Mouse (Mus musculus) intestine, embryonic 16.5 days (tissue): ENCODE measurements around the gene Hist1h2bb. TPM values are rescaled to one million over a fixed set of nuclear protein-coding genes. Genes with fewer than 3 reads are reported as not detected.

Source experiments
- ATAC-seq: fragments of 200-750 bp; cut with Nextera tagmentation; 2 replicates; pipeline ENCODE4 v1.8.0; 2017; ENCODE audit warnings: moderate TSS enrichment, moderate library complexity
- H3K27ac ChIP-seq: fragments of 300-500 bp; sonication (generic); 2 replicates; pipeline ENCODE4 v1.5.1; 2014; ENCODE audit warnings: mild to moderate bottlenecking, low read length
- H3K27me3 ChIP-seq: fragments of 300-500 bp; sonication (generic); replicated peaks from 2 replicates; pipeline ENCODE4 v1.6.1; 2014; ENCODE audit warnings: low read length, control low read depth, mixed read lengths; ENCODE audit not compliant: control insufficient read depth, insufficient read depth
- H3K36me3 ChIP-seq: fragments of 300-500 bp; sonication (generic); 2 replicates; pipeline ENCODE4 v1.6.1; 2014; ENCODE audit warnings: low read length, control low read depth; ENCODE audit not compliant: control insufficient read depth, insufficient read depth
- H3K4me1 ChIP-seq: fragments of 300-500 bp; sonication (generic); 2 replicates; pipeline ENCODE4 v1.6.1; 2014; ENCODE audit warnings: low read length, control low read depth, mixed read lengths; ENCODE audit not compliant: control insufficient read depth, insufficient read depth
- H3K4me2 ChIP-seq: fragments of 300-500 bp; sonication (generic); 2 replicates; pipeline ENCODE4 v1.6.1; 2014; ENCODE audit warnings: low read depth, low read length, control low read depth
- H3K4me3 ChIP-seq: fragments of 300-500 bp; sonication (generic); 2 replicates; pipeline ENCODE4 v1.5.1; 2014; ENCODE audit warnings: mild to moderate bottlenecking, low read length
- H3K9ac ChIP-seq: fragments of 300-500 bp; sonication (generic); 2 replicates; pipeline ENCODE4 v1.6.1; 2014; ENCODE audit warnings: low read depth, low read length
- H3K9me3 ChIP-seq: fragments of 300-500 bp; sonication (generic); 2 replicates; pipeline ENCODE4 v1.6.1; 2016; ENCODE audit warnings: low read length, control low read depth; ENCODE audit not compliant: control insufficient read depth
- WGBS: fragments of 180-500 bp; shearing (Covaris S2); extraction: QIAGEN DNeasy Blood & Tissue Kit; methylation state at CpG from one replicate; pipeline ENCODE4 v1.1.7; 2014; 5-methylcytosine and 5-hydroxymethylcytosine counted together
- polyA plus RNA-seq: library from polyadenylated mRNA; unstranded; fragments of >200 nt; fragmentation: Nextera tagmentation; extraction: Ambion mirVana; gene quantifications from 2 replicates; pipeline ENCODE4 v1.2.1, GENCODE M21; 2015

Hist1h2bb gene
- polyA plus RNA-seq, 1 experiment from 2014 or later: 2.0 TPM

GRCm38 (mm10) chr13:23738041-23738440 lies 8.5 kb upstream of the Hist1h2bb start:
- no peak for ATAC-seq
- peak overlapping the region; percentile 99 for H3K27ac ChIP-seq
- peak overlapping the region; percentile 94 for H3K9ac ChIP-seq
- no peaks in the 10 kb centered on the region for H3K9me3 ChIP-seq
- WGBS: 22% methylated on average over 4 of the region's 4 CpGs
- no peaks in the 10 kb centered on the region for H3K36me3 ChIP-seq
- no peaks in the 10 kb centered on the region for H3K27me3 ChIP-seq
- H3K4me3 ChIP-seq: peak overlapping the region; percentile 61
- peak overlapping the region; percentile 91; the same call in 1 of the 2 replicates for H3K4me2 ChIP-seq
- peaks cover 5% of the 10 kb centered on the region; the same call in 1 of the 2 replicates for H3K4me1 ChIP-seq

- no peaks in the 10 kb centered on the region for H3K9me3 ChIP-seq
- ATAC-seq: peak; percentile 88
- H3K4me1 ChIP-seq: peaks cover 5% of the 10 kb centered on the region; the same call in 1 of the 2 replicates
- H3K4me3 ChIP-seq: peak within 1 kb of the TSS; percentile 61
- WGBS: under 1% methylated on average over 27 of the region's 38 CpGs
- H3K4me2 ChIP-seq: peak within 1 kb of the TSS; percentile 91
- no peaks in the 10 kb centered on the region for H3K36me3 ChIP-seq
- H3K27ac ChIP-seq: peak within 1 kb of the TSS; percentile 99
- peak within 1 kb of the TSS; percentile 94 for H3K9ac ChIP-seq
- H3K27me3 ChIP-seq: no peaks in the 10 kb centered on the region
These were observed 7.9 kb upstream of the Hist1h2bb start, which contains the start of gene Hist1h1c for GRCm38 (mm10) chr13:23738677-23739068. Gene Hist1h1c (plus strand): TSS chr13:23738808.

- Histone ChIP-seq H3K9me3 (no peaks in the 10 kb centered on the region), H3K4me3 (peak overlapping the region; percentile 61), H3K27me3 (no peaks in the 10 kb centered on the region), H3K9ac (peak overlapping the region; percentile 94), H3K4me2 (peak overlapping the region; percentile 91), H3K36me3 (no peaks in the 10 kb centered on the region), H3K27ac (peak overlapping the region; percentile 99), H3K4me1 (peaks cover 5% of the 10 kb centered on the region)
- peak; percentile 91 for ATAC-seq
- WGBS: under 1% methylated on average over 39 of the region's 39 CpGs
These were observed 7.2 kb upstream of the Hist1h2bb start for GRCm38 (mm10) chr13:23739069-23739921.

GRCm38 (mm10) chr13:23739922-23740252 lies 6.6 kb upstream of the Hist1h2bb start:
- H3K9ac ChIP-seq: peak overlapping the region; percentile 94
- peak overlapping the region; percentile 99 for H3K27ac ChIP-seq
- under 1% methylated on average over 14 of the region's 14 CpGs for WGBS
- peak overlapping the region; percentile 91 for H3K4me2 ChIP-seq
- peaks cover 5% of the 10 kb centered on the region for H3K4me1 ChIP-seq
- H3K9me3 ChIP-seq: no peaks in the 10 kb centered on the region
- no peak for ATAC-seq
- H3K36me3 ChIP-seq: no peaks in the 10 kb centered on the region
- no peaks in the 10 kb centered on the region for H3K27me3 ChIP-seq
- peak overlapping the region; percentile 61 for H3K4me3 ChIP-seq

- peak overlapping the region; percentile 99 for H3K27ac ChIP-seq
- no peaks in the 10 kb centered on the region for H3K9me3 ChIP-seq
- peaks cover 5% of the 10 kb centered on the region for H3K4me1 ChIP-seq
- H3K9ac ChIP-seq: peak overlapping the region; percentile 94
- WGBS: 15% methylated on average over 13 of the region's 13 CpGs
- ATAC-seq: no peak
- peak overlapping the region; percentile 91 for H3K4me2 ChIP-seq
- no peaks in the 10 kb centered on the region for H3K27me3 ChIP-seq
- no peaks in the 10 kb centered on the region for H3K36me3 ChIP-seq
- peak overlapping the region; percentile 61 for H3K4me3 ChIP-seq
These were observed 6.2 kb upstream of the Hist1h2bb start for GRCm38 (mm10) chr13:23740256-23740840.

GRCm38 (mm10) chr13:23740910-23741309 lies 5.6 kb upstream of the Hist1h2bb start:
- Histone ChIP-seq H3K4me3 (peak overlapping the region; percentile 61; the same call in 1 of the 2 replicates), H3K27me3 (no peaks in the 10 kb centered on the region), H3K4me2 (peak overlapping the region; percentile 91), H3K27ac (no peak overlapping the region), H3K9me3 (no peaks in the 10 kb centered on the region), H3K4me1 (peaks cover 5% of the 10 kb centered on the region), H3K9ac (no peak overlapping the region), H3K36me3 (no peaks in the 10 kb centered on the region)
- ATAC-seq: no peak
- WGBS: 70% methylated on average over 5 of the region's 5 CpGs

GRCm38 (mm10) chr13:23742007-23742406 lies 4.5 kb upstream of the Hist1h2bb start:
- Histone ChIP-seq H3K27ac (peak overlapping the region; percentile 45; the same call in 1 of the 2 replicates), H3K4me3 (no peak overlapping the region), H3K9me3 (no peaks in the 10 kb centered on the region), H3K27me3 (no peaks in the 10 kb centered on the region), H3K4me2 (no peak overlapping the region), H3K36me3 (no peaks in the 10 kb centered on the region), H3K9ac (no peak overlapping the region; the same call in 1 of the 2 replicates), H3K4me1 (peaks cover 6% of the 10 kb centered on the region)
- ATAC-seq: no peak

GRCm38 (mm10) chr13:23743215-23743614 lies 3.3 kb upstream of the Hist1h2bb start:
- Histone ChIP-seq H3K9ac (no peak overlapping the region), H3K27ac (no peak overlapping the region), H3K4me2 (no peak overlapping the region), H3K9me3 (no peaks in the 10 kb centered on the region), H3K27me3 (no peaks in the 10 kb centered on the region), H3K4me1 (peaks cover 9% of the 10 kb centered on the region), H3K36me3 (no peaks in the 10 kb centered on the region), H3K4me3 (no peak overlapping the region)
- WGBS: 79% methylated on average over 5 of the region's 5 CpGs
- no peak for ATAC-seq

GRCm38 (mm10) chr13:23743963-23744362 lies 2.6 kb upstream of the Hist1h2bb start:
- ATAC-seq: no peak
- Histone ChIP-seq H3K36me3 (no peaks in the 10 kb centered on the region), H3K27ac (peak overlapping the region; percentile 26; the same call in 1 of the 2 replicates), H3K9ac (no peak overlapping the region), H3K4me1 (peaks cover 9% of the 10 kb centered on the region), H3K4me2 (peak overlapping the region; percentile 45; the same call in 1 of the 2 replicates), H3K4me3 (0 out of 2 replicates have a peak overlapping the region, but pooled peaks have one; percentile 1), H3K9me3 (no peaks in the 10 kb centered on the region), H3K27me3 (no peaks in the 10 kb centered on the region)
- WGBS: 36% methylated on average over 4 of the region's 4 CpGs
